Mouse (Mus musculus): ENCODE data around the gene Igdcc3. TPM values are rescaled to one million over a fixed set of nuclear protein-coding genes. Genes with fewer than 3 reads are reported as not detected.
"Not testable (repeated sequence)": the region's sequence is repeated elsewhere in the genome, so short reads cannot be mapped to it uniquely, and the experiment has no call there.

Igdcc3 gene
- polyA plus RNA-seq, 1 experiment from 2014 or later = 0.15 TPM

DNA sequence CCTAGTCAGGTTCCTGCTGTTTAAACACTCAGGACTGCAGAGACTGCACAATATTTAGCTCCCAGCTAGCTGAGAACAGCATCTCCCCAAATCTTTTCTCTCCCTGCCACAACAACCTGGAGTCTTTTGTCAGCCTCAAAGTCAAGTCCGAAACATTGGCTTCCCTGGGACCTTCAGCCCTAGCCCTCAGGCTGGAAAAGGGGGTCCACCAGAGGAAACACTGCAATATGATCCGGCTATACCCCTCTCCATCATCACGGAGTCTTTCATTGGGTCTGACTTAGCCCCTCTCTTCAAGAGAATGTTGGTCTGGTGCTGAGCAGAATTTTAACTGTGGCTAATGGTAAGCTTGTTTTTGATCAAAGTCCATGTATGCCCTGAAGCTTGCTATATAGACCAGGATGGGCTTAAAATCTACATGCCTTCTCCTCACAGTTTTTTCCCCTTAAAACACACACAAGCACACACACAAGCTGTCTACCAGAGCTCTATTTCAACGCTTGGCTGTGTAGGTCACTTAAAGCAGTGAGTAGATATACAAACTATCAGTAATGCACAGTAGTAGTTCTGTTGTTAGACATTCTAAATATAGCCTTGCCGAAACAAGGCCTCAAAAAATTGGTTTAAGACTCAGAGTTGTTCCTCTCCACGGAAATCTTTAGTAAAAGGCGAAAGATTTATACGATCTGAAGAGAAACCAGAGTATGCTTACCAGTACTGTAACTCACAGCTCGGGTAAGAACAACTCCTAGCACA, 55.2 kb downstream of the Igdcc3 start:
- Histone ChIP-seq H3K4me2 (peak overlapping the region; percentile 50), H3K36me3 (no peaks in the 10 kb centered on the region), H3K4me3 (replicated peaks) (no peak overlapping the region), H3K27me3 (no peaks in the 10 kb centered on the region), H3K9me3 (replicated peaks) (no peaks in the 10 kb centered on the region), H3K4me1 (replicated peaks) (peaks cover 93% of the 10 kb centered on the region), H3K9ac (peak overlapping the region; percentile 57), H3K27ac (peak overlapping the region; percentile 96)
- WGBS (ENCODE audit: insufficient replicate concordance) = 3% methylated on average over 9 of the region's 9 CpGs
- DNase-seq = no peak
- ATAC-seq (ENCODE audit: low read depth) = peak; percentile 92

DNA sequence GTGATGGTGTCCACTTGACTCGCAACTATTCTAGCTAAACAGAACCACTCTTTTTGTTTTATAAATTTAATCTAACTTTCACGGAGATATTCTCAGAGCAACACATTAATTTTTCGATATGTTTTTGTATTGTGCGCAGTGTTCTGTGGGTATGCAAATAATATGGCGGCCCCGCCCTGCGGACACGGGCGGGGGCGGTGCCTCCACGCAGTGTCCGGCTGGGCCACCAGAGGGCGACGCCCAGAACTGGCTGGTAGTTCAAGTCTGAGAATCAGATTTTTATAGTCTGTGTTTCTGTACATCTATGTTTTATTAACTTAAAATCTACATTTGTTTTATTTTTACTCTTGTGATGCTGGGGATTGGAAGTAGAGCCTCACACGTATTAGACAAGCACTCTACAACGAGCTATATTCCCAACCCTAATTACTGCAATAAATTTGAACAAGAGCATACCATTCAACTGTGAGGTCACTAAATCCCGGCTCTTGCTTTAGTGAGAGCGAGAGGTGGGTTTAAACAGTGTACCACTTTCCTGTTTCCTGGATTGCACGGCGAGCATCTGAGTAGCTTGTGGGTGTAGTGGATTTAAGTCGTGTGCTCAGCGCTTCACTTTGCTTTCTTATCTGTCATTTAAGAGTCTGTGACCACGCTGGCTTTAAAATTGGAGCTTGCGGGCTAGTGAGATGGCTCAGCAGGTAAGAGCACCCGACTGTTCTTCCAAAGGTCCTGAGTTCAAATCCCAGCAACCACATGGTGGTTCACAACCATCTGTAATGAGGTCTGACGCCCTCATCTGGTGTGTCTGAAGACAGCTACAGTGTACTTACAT, 56.0 kb downstream of the Igdcc3 start:
- Histone ChIP-seq H3K4me3 (replicated peaks) (no peak overlapping the region), H3K9ac (peak overlapping the region; percentile 59), H3K27ac (peak overlapping the region; percentile 96), H3K4me1 (replicated peaks) (peaks cover 89% of the 10 kb centered on the region), H3K4me2 (peak overlapping the region; percentile 50), H3K9me3 (replicated peaks) (no peaks in the 10 kb centered on the region), H3K36me3 (no peaks in the 10 kb centered on the region), H3K27me3 (no peaks in the 10 kb centered on the region)
- peak; percentile 90 for DNase-seq
- 10% methylated on average over 26 of the region's 26 CpGs for whole genome bisulfite sequencing (ENCODE audit: insufficient replicate concordance)
- peak; percentile 53 for ATAC-seq (ENCODE audit: low read depth)

DNA sequence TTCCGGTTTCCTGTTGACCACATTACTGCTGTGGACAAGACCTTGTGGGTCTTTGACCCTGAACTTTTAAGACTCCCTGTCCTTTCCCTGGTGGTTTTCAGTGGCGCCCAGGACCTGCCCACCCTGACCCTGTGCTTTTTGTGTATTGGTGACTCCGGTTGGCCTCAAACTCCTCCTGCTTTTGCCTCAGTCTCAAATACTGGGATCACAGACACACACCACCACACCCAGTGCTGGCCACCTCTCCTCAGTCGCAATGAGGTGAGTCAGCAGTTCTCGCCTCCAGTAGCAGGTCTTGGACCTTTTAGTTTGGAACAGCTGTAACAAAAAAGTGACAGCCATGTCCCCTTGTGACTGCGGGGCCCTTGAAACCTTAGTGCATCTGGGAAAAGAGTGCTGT, 56.8 kb downstream of the Igdcc3 start:
- peak; percentile 75 for DNase-seq
- H3K36me3 ChIP-seq = no peaks in the 10 kb centered on the region
- H3K4me1 ChIP-seq (replicated peaks) = peaks cover 84% of the 10 kb centered on the region
- ATAC-seq (ENCODE audit: low read depth) = peak; percentile 20; the same call in 1 of the 2 replicates
- 50% methylated on average over 6 of the region's 6 CpGs for WGBS (ENCODE audit: insufficient replicate concordance)
- H3K4me3 ChIP-seq (replicated peaks) = no peak overlapping the region
- peak overlapping the region; percentile 59 for H3K9ac ChIP-seq
- H3K27me3 ChIP-seq = no peaks in the 10 kb centered on the region
- peak overlapping the region; percentile 50 for H3K4me2 ChIP-seq
- peak overlapping the region; percentile 96 for H3K27ac ChIP-seq
- no peaks in the 10 kb centered on the region for H3K9me3 ChIP-seq (replicated peaks)

DNA sequence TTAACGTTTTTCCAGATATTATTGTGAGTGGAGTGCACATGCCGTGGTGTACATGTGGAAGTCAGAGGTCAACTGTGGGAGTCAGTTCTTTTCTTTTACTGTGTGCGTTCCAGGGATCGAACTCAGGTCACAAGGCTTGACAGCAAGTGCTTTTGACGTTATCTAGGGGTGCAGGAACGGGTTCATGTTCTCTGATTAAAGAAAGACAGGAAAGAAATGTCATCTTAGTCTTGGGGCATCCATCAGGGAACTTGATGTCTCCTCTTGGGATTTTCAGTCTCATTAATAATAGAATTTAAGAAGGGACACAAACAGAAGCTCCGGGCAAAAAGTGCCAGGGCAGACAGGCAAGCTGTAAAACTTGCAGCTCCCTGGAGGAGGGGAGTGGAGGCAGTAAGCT, 58.7 kb downstream of the Igdcc3 start:
- H3K4me2 ChIP-seq = no peak overlapping the region
- DNase-seq (no peak), ATAC-seq (ENCODE audit: low read depth) (no peak)
- H3K4me1 ChIP-seq (replicated peaks) = peaks cover 66% of the 10 kb centered on the region
- H3K36me3 ChIP-seq = no peaks in the 10 kb centered on the region
- H3K9ac ChIP-seq = peak overlapping the region; percentile 61
- no peaks in the 10 kb centered on the region for H3K9me3 ChIP-seq (replicated peaks)
- peak overlapping the region; percentile 96 for H3K27ac ChIP-seq
- WGBS (ENCODE audit: insufficient replicate concordance) = 40% methylated on average over 7 of the region's 7 CpGs
- H3K4me3 ChIP-seq (replicated peaks) = no peak overlapping the region
- H3K27me3 ChIP-seq = no peaks in the 10 kb centered on the region

DNA sequence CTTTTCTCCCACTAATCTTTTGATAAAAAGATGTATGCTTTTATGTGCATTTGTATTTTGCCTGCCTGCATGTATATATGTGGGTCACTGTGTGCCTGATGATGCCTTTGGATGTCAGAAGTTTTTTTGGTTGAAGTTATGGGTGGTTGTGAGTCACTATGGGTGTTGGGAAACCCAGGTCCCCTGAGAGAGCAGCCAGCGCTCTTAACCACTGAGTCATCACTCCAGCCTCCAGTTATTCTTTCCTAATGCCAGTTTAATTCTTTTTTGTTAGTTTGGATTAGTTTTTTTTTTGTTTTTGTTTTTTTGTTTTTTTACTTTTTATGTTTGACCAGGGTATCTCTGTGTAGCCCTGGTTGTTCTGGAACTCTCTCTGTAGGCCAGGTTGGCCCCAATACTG, 59.6 kb downstream of the Igdcc3 start:
- H3K9ac ChIP-seq = peak overlapping the region; percentile 61
- H3K9me3 ChIP-seq (replicated peaks) = no peaks in the 10 kb centered on the region
- no peak for ATAC-seq (ENCODE audit: low read depth)
- no peak overlapping the region for H3K4me3 ChIP-seq (replicated peaks)
- DNase-seq = no peak
- peaks cover 62% of the 10 kb centered on the region for H3K4me1 ChIP-seq (replicated peaks)
- H3K36me3 ChIP-seq = no peaks in the 10 kb centered on the region
- peak overlapping the region; percentile 96 for H3K27ac ChIP-seq
- no peaks in the 10 kb centered on the region for H3K27me3 ChIP-seq
- WGBS (ENCODE audit: insufficient replicate concordance) = 53% methylated on average over 1 of the region's 1 CpGs
- H3K4me2 ChIP-seq = no peak overlapping the region

DNA sequence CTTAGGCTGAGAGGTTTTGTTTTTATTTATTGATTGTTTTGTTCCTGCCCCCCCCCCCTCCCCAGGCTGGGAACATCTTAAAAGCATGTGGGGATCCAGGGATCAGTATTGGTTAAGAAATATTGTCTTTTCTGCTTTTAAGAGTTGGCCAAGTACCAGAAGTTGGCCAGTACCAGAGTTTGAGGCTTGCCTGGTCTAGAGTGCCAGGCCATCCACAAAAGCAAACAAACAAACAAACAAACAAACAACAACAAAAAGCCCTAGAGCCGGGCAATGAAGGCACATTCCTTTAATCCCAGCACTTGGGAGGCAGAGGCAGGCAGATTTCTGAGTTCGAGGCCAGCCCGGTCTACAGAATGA, 60.0 kb downstream of the Igdcc3 start:
- Histone ChIP-seq H3K9ac (peak overlapping the region; percentile 61), H3K27ac (peak overlapping the region; percentile 96)

DNA sequence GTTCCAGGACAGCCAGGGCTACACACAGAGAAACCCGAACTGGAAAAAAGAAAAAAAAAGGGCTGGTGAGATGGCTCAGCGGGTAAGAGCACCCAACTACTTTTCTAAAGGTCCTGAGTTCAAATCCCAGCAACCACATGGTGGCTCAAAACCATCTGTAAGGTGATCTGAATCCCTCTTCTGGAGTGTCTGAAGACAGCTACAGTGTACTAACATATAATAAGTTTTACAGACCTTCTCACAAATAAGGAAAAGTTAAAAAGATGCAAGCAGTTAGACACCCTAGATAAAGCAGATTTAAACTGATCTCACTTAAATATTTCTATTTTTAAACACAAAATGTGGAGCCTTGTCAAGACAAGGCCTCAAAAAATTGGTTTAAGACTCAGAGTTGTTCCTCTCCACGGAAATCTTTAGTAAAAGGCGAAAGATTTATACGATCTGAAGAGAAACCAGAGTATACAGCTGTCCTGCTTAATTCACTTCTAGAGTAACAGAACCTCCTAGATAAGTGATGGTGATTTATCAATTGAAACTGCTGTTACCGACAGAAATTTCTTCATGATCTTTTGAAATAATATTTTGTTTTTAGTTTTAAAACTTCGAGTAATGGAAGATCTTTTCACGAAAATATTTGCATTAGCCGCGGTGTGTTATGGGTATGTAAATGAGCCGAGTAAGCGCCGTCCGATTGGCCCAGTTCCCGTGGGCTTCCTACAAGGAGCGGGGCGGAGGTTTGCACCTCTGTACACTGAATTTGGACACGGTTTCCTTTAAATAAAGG, 60.6 kb downstream of the Igdcc3 start:
- Histone ChIP-seq H3K27ac (peak overlapping the region; percentile 96), H3K4me3 (replicated peaks) (peak overlapping the region; percentile 48), H3K9me3 (replicated peaks) (no peaks in the 10 kb centered on the region), H3K9ac (peak overlapping the region; percentile 72), H3K27me3 (no peaks in the 10 kb centered on the region), H3K4me2 (peak overlapping the region; percentile 64), H3K36me3 (no peaks in the 10 kb centered on the region), H3K4me1 (replicated peaks) (peaks cover 54% of the 10 kb centered on the region)
- WGBS (ENCODE audit: insufficient replicate concordance) = under 1% methylated on average over 18 of the region's 18 CpGs
- ATAC-seq (ENCODE audit: low read depth) = peak; percentile 87
- peak; percentile 78 for DNase-seq

More for the DNA sequence above, 60.0 kb downstream of the Igdcc3 start:
- Histone ChIP-seq H3K4me3 (replicated peaks) (no peak overlapping the region), H3K36me3 (no peaks in the 10 kb centered on the region), H3K27me3 (no peaks in the 10 kb centered on the region), H3K9me3 (replicated peaks) (no peaks in the 10 kb centered on the region), H3K4me1 (replicated peaks) (peaks cover 58% of the 10 kb centered on the region), H3K4me2 (no peak overlapping the region)
- 12% methylated on average over 3 of the region's 3 CpGs for WGBS (ENCODE audit: insufficient replicate concordance)
- DNase-seq (no peak), ATAC-seq (ENCODE audit: low read depth) (no peak)

DNA sequence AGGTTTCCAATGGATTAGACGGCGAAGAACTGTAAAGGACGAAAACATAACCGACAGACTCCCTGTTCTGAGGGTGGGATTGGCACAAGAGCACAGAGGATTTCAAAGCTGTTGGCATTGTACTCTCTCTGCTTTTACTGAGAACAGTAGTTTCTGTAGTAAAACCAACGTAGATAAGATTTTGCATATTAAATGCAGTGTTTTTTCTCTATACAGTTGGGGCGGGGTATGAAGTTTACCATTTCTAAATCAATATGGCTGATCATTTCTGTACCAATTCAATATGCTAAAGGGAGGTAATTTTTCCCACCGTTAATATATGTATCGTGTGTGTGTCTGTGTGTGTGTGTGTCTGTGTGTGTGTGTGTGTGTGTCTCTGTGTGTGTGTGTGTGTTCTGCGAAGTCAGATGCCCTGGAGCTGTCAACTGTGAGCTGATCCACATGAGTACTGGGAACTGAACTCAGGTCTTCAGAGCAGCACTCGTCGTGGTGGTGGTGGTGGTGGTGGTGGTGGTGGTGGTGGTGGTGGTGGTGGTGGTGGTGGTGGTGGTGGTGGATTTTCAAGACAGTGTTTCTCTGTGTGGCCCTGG, 61.3 kb downstream of the Igdcc3 start:
- Histone ChIP-seq H3K4me1 (replicated peaks) (peaks cover 51% of the 10 kb centered on the region), H3K9me3 (replicated peaks) (no peaks in the 10 kb centered on the region), H3K27ac (peak overlapping the region; percentile 89), H3K4me2 (peak overlapping the region; percentile 64), H3K27me3 (no peaks in the 10 kb centered on the region), H3K9ac (peak overlapping the region; percentile 72), H3K36me3 (no peaks in the 10 kb centered on the region), H3K4me3 (replicated peaks) (peak overlapping the region; percentile 48)
- DNase-seq (no peak), ATAC-seq (ENCODE audit: low read depth) (0 out of 2 replicates have a peak, but pooled peaks have one; percentile 4)
- 22% methylated on average over 11 of the region's 11 CpGs for WGBS (ENCODE audit: insufficient replicate concordance)

DNA sequence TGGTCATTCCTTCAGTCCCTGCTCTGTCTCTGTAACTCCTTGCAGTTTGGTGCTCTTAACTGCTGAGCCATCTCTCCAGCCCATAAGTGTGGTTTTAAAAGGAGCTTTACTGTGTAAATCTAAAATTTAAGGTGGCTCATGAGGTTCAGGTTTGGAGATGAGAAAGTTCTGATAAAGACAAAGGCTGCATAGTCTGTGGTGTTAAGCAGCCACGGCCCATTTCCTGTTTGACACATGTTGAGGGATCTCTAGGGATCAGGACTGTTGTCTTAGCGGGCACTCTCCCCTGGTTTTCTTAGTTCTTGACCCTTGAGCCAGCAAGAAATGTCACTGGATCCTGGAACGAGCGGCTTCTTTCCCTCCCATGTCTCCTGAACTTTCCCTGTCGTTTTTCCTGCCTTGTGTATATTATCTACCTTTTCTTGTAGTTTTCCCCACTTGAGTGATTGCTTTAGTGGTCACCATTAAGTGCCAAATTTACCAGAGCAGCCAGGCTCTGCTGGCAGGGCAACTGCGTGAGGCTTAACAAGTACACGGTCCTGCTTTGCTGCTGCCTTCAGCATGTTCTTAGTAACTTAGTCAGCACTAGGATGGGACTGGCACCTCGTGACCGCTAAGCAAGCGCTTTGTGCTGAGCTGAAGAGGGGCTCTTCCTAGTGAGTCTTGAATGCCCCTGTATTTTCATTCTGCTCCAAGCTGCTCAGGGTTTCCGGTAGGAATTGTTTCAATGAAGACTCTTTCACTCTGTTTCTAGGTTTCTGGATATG, 64.2 kb downstream of the Igdcc3 start:
- DNase-seq (no peak), ATAC-seq (ENCODE audit: low read depth) (no peak)
- H3K9ac ChIP-seq = 0 out of 2 replicates have a peak overlapping the region, but pooled peaks have one; percentile 14
- H3K36me3 ChIP-seq = no peaks in the 10 kb centered on the region
- WGBS (ENCODE audit: insufficient replicate concordance) = 56% methylated on average over 11 of the region's 11 CpGs
- peaks cover 35% of the 10 kb centered on the region for H3K4me1 ChIP-seq (replicated peaks)
- no peak overlapping the region for H3K4me3 ChIP-seq (replicated peaks)
- no peak overlapping the region for H3K4me2 ChIP-seq
- H3K27me3 ChIP-seq = no peaks in the 10 kb centered on the region
- H3K9me3 ChIP-seq (replicated peaks) = no peaks in the 10 kb centered on the region
- no peak overlapping the region for H3K27ac ChIP-seq

DNA sequence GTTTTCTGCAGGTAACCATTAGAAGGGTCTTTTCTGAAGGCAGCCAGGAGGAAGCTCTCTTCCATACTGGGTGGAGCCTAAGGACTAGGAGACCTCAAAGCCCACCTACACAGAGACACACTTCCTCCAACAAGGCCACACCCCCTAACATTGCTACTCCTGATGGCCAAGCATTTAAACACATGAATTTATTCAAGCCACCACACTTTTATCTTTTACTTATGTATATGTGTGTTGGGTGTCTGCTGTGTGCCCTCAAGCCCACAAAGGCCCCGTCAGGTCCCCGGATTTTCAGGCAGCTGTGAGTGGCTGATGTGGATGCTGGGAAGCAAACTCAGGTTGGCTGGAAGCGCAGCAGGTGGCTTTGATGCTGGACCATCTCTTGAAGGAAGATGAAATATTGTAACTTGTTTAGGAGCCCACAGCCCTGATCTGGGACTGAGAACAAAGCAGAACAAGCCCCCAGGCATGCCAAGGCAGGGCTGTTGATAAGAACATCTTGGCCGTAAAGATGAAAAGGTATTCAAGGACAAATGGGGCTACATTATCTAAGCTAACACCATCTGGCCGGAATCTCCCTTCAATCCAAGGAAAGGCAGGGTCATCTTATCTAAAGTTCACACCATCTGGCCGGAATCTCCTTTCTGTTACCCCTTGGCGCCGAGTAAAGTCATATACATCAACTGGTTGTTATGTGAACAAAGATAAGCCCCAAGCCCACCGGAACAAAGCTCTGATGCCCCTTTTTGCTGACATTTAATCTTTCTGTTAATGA, 66.2 kb downstream of the Igdcc3 start:
- H3K4me2 ChIP-seq; H3K27ac ChIP-seq; DNase-seq; H3K27me3 ChIP-seq; ATAC-seq (ENCODE audit: low read depth); H3K36me3 ChIP-seq; H3K4me3 ChIP-seq (replicated peaks); H3K9me3 ChIP-seq (replicated peaks); H3K9ac ChIP-seq: not testable (repeated sequence)
- WGBS (ENCODE audit: insufficient replicate concordance) = 72% methylated on average over 9 of the region's 9 CpGs
- H3K4me1 ChIP-seq (replicated peaks) = peaks cover 29% of the 10 kb centered on the region
